Mouse (Mus musculus) MN1 (cell line): ENCODE data around the gene Troap.

Experiments
- DNase-seq: peaks from one replicate; pipeline ENCODE4 v3.0.0-alpha.2; 2016; ENCODE audit warnings: low spot score

Gene Troap

GRCm38 (mm10) chr15:99085997-99086396 lies 11.6 kb downstream of the Troap start:
- no peak for DNase-seq

- no peak for DNase-seq
Measured at GRCm38 (mm10) chr15:99087253-99088075, 13.1 kb downstream of the Troap start, which contains the start of gene C1ql4. C1ql4 (minus strand) TSS chr15:99087817.

GRCm38 (mm10) chr15:99088292-99088691 lies 13.9 kb downstream of the Troap start:
- peak; percentile 93 for DNase-seq

- DNase-seq = peak; percentile 73
Measured at GRCm38 (mm10) chr15:99089069-99089468, 14.7 kb downstream of the Troap start.

- DNase-seq = no peak
Measured at GRCm38 (mm10) chr15:99092870-99093269, 18.5 kb downstream of the Troap start, which contains the start of gene Dnajc22. Dnajc22 (plus strand) TSS chr15:99093170.

GRCm38 (mm10) chr15:99093291-99094258 lies 19.2 kb downstream of the Troap start:
- peak; percentile 82 for DNase-seq

- DNase-seq = peak; percentile 48
Measured at GRCm38 (mm10) chr15:99094631-99095270, 20.4 kb downstream of the Troap start.

GRCm38 (mm10) chr15:99095356-99095755 lies 21.0 kb downstream of the Troap start:
- no peak for DNase-seq

GRCm38 (mm10) chr15:99096061-99096793 lies 21.9 kb downstream of the Troap start:
- DNase-seq = peak; percentile 48

GRCm38 (mm10) chr15:99096831-99097500 lies 22.6 kb downstream of the Troap start:
- DNase-seq = peak; percentile 63

- peak; percentile 67 for DNase-seq
Measured at GRCm38 (mm10) chr15:99097840-99098492, 23.6 kb downstream of the Troap start.

- peak; percentile 49 for DNase-seq
Measured at GRCm38 (mm10) chr15:99098493-99098861, 24.1 kb downstream of the Troap start.

GRCm38 (mm10) chr15:99099139-99099556 lies 24.8 kb downstream of the Troap start:
- peak; percentile 83 for DNase-seq

- DNase-seq = no peak
Measured at GRCm38 (mm10) chr15:99099984-99100383, 25.6 kb downstream of the Troap start.

- no peak for DNase-seq
Measured at GRCm38 (mm10) chr15:99105238-99105637, 30.9 kb downstream of the Troap start.

- DNase-seq = no peak
Measured at GRCm38 (mm10) chr15:99107866-99108265, 33.5 kb downstream of the Troap start.

- no peak for DNase-seq
Measured at GRCm38 (mm10) chr15:99111139-99111538, 36.8 kb downstream of the Troap start.

GRCm38 (mm10) chr15:99111809-99112208 lies 37.4 kb downstream of the Troap start:
- DNase-seq = no peak

GRCm38 (mm10) chr15:99112843-99113395 lies 38.5 kb downstream of the Troap start:
- no peak for DNase-seq
